15 mouse cellular contexts compared by ENCODE assay signal in genomic region chr3:54657888-54658626, GRCm38 (mm10). TPM values are rescaled to one million over a fixed set of nuclear protein-coding genes. Genes with fewer than 3 reads are reported as not detected.
DNase-seq lines count a peak whose midpoint lies in the region; ATAC-seq and TF ChIP-seq lines count a peak whose summit lies in the region.
"Had no signal": no experiment of that assay in that cellular context is flagged by ENCODE, and none has a peak within 500 bp of the region (broad histone marks: within the 10 kb centered on the region; RNA-seq: fewer than 3 reads in every experiment).

No protein-coding gene starts in this region.

- TF ChIP-seq POLR2A in limb, embryonic 14.5 days (IDR thresholded peaks at IDR 0.05; ENCODE audit: borderline replicate concordance, extremely low read depth, insufficient read depth, insufficient read length) = no peak

- 81% methylated on average over 6 of the region's 6 CpGs for WGBS in forebrain, embryonic 14.5 days
- 70% methylated on average over 6 of the region's 6 CpGs for WGBS in forebrain, embryonic 15.5 days
- WGBS in kidney, embryonic 15.5 days = 75% methylated on average over 6 of the region's 6 CpGs
- WGBS in embryonic facial prominence, embryonic 13.5 days = 52% methylated on average over 6 of the region's 6 CpGs
- WGBS in limb, embryonic 14.5 days = 47% methylated on average over 6 of the region's 6 CpGs
- 72% methylated on average over 6 of the region's 6 CpGs for WGBS in neural tube, embryonic 15.5 days

- peak; percentile 29 for DNase-seq in forebrain, embryonic 14.5 days (ENCODE audit: low spot score)
- DNase-seq in kidney, postnatal 10 days = peak; percentile 53
- DNase-seq in limb, embryonic 14.5 days (ENCODE audit: low spot score) = peak; percentile 96
- no peak for DNase-seq in embryo, embryonic 10 days (ENCODE audit: low spot score)
- DNase-seq: adrenal gland, postnatal 25 days; kidney, postnatal 36 days had no signal

- H3K36me3 ChIP-seq in forebrain, embryonic 14.5 days (ENCODE audit: control insufficient read depth, insufficient read depth, low read length) = no peaks in the 10 kb centered on the region
- H3K36me3 ChIP-seq in forebrain, embryonic 15.5 days = no peaks in the 10 kb centered on the region
- H3K36me3 ChIP-seq in kidney, embryonic 15.5 days = no peaks in the 10 kb centered on the region
- no peaks in the 10 kb centered on the region for H3K36me3 ChIP-seq in embryonic facial prominence, embryonic 13.5 days
- H3K36me3 ChIP-seq in limb, embryonic 14.5 days (ENCODE audit: control insufficient read depth, insufficient read depth, low read length) = no peaks in the 10 kb centered on the region
- no peaks in the 10 kb centered on the region for H3K36me3 ChIP-seq in neural tube, embryonic 15.5 days
- H3K36me3 ChIP-seq: hindbrain, embryonic 12.5 days; midbrain, embryonic 10.5 days had no signal

- H3K9me3 ChIP-seq in forebrain, embryonic 14.5 days (replicated peaks; ENCODE audit: control insufficient read depth, low read length) = no peaks in the 10 kb centered on the region
- no peaks in the 10 kb centered on the region for H3K9me3 ChIP-seq in forebrain, embryonic 15.5 days
- no peaks in the 10 kb centered on the region for H3K9me3 ChIP-seq in kidney, embryonic 15.5 days (replicated peaks)
- 0 out of 2 replicates have a peak, but pooled peaks cover 3% of the 10 kb centered on the region for H3K9me3 ChIP-seq in embryonic facial prominence, embryonic 13.5 days
- peaks cover 5% of the 10 kb centered on the region; the same call in 1 of the 2 replicates for H3K9me3 ChIP-seq in limb, embryonic 14.5 days (ENCODE audit: control insufficient read depth, low read length)
- H3K9me3 ChIP-seq in neural tube, embryonic 15.5 days (replicated peaks) = no peaks in the 10 kb centered on the region
- H3K9me3 ChIP-seq: midbrain, embryonic 10.5 days had no signal

- H3K27me3 ChIP-seq in forebrain, embryonic 14.5 days (replicated peaks; ENCODE audit: control insufficient read depth, insufficient read depth, low read length) = no peaks in the 10 kb centered on the region
- H3K27me3 ChIP-seq in forebrain, embryonic 15.5 days = no peaks in the 10 kb centered on the region
- H3K27me3 ChIP-seq in kidney, embryonic 15.5 days = no peaks in the 10 kb centered on the region
- H3K27me3 ChIP-seq in embryonic facial prominence, embryonic 13.5 days = no peaks in the 10 kb centered on the region
- no peaks in the 10 kb centered on the region for H3K27me3 ChIP-seq in limb, embryonic 14.5 days (ENCODE audit: control insufficient read depth, insufficient read depth, low read length)
- no peaks in the 10 kb centered on the region for H3K27me3 ChIP-seq in neural tube, embryonic 15.5 days (replicated peaks)
- H3K27me3 ChIP-seq: hindbrain, embryonic 12.5 days had no signal

- H3K4me3 ChIP-seq in forebrain, embryonic 14.5 days (ENCODE audit: low read depth, low read length) = no peak overlapping the region
- H3K4me3 ChIP-seq in forebrain, embryonic 15.5 days = no peak overlapping the region
- H3K4me3 ChIP-seq in kidney, embryonic 15.5 days (replicated peaks) = no peak overlapping the region
- no peak overlapping the region for H3K4me3 ChIP-seq in embryonic facial prominence, embryonic 13.5 days
- H3K4me3 ChIP-seq in limb, embryonic 14.5 days (replicated peaks; ENCODE audit: low read length) = no peak overlapping the region
- H3K4me3 ChIP-seq in neural tube, embryonic 15.5 days (replicated peaks) = no peak overlapping the region
- H3K4me3 ChIP-seq: hindbrain, embryonic 12.5 days; midbrain, embryonic 10.5 days had no signal

- ATAC-seq in forebrain, embryonic 14.5 days = no peak
- ATAC-seq in forebrain, embryonic 15.5 days (replicated peaks) = no peak
- no peak for ATAC-seq in kidney, embryonic 15.5 days (replicated peaks; ENCODE audit: low FRiP score)
- 0 out of 2 replicates have a peak, but pooled peaks have one; percentile 15 for ATAC-seq in embryonic facial prominence, embryonic 13.5 days (ENCODE audit: insufficient number of reproducible peaks, insufficient read depth, low FRiP score, low TSS enrichment, low read depth)
- ATAC-seq in limb, embryonic 14.5 days (ENCODE audit: low FRiP score, low read depth) = peak; percentile 77
- ATAC-seq in neural tube, embryonic 15.5 days (ENCODE audit: low FRiP score) = no peak

- H3K4me1 ChIP-seq in forebrain, embryonic 14.5 days (ENCODE audit: control insufficient read depth, insufficient read depth, low read length) = no peaks in the 10 kb centered on the region
- no peaks in the 10 kb centered on the region for H3K4me1 ChIP-seq in forebrain, embryonic 15.5 days
- no peaks in the 10 kb centered on the region for H3K4me1 ChIP-seq in kidney, embryonic 15.5 days
- peaks cover 10% of the 10 kb centered on the region for H3K4me1 ChIP-seq in embryonic facial prominence, embryonic 13.5 days
- H3K4me1 ChIP-seq in limb, embryonic 14.5 days (ENCODE audit: control insufficient read depth, insufficient read depth, low read length) = peaks cover 6% of the 10 kb centered on the region; the same call in 1 of the 2 replicates
- H3K4me1 ChIP-seq in neural tube, embryonic 15.5 days = no peaks in the 10 kb centered on the region
- H3K4me1 ChIP-seq: hindbrain, embryonic 12.5 days; midbrain, embryonic 10.5 days had no signal

- H3K4me2 ChIP-seq in forebrain, embryonic 14.5 days (ENCODE audit: low read length) = no peak overlapping the region
- no peak overlapping the region for H3K4me2 ChIP-seq in forebrain, embryonic 15.5 days (replicated peaks)
- no peak overlapping the region for H3K4me2 ChIP-seq in kidney, embryonic 15.5 days
- H3K4me2 ChIP-seq in embryonic facial prominence, embryonic 13.5 days = no peak overlapping the region
- H3K4me2 ChIP-seq in limb, embryonic 14.5 days (replicated peaks; ENCODE audit: low read depth, low read length, severe bottlenecking) = no peak overlapping the region
- H3K4me2 ChIP-seq in neural tube, embryonic 15.5 days = no peak overlapping the region
- H3K4me2 ChIP-seq: hindbrain, embryonic 12.5 days had no signal

- no peak overlapping the region for H3K27ac ChIP-seq in forebrain, embryonic 14.5 days (ENCODE audit: low read depth, low read length)
- no peak overlapping the region for H3K27ac ChIP-seq in forebrain, embryonic 15.5 days (replicated peaks)
- H3K27ac ChIP-seq in kidney, embryonic 15.5 days = no peak overlapping the region
- H3K27ac ChIP-seq in embryonic facial prominence, embryonic 13.5 days = peak overlapping the region; percentile 39; the same call in 1 of the 2 replicates
- H3K27ac ChIP-seq in limb, embryonic 14.5 days (replicated peaks; ENCODE audit: low read depth, low read length) = peak overlapping the region; percentile 41; the same call in 1 of the 2 replicates
- no peak overlapping the region for H3K27ac ChIP-seq in neural tube, embryonic 15.5 days (replicated peaks)
- H3K27ac ChIP-seq: hindbrain, embryonic 12.5 days; midbrain, embryonic 10.5 days; stomach, postnatal 0 days had no signal

- no peak overlapping the region for H3K9ac ChIP-seq in forebrain, embryonic 14.5 days (ENCODE audit: low read length)
- H3K9ac ChIP-seq in forebrain, embryonic 15.5 days (replicated peaks) = no peak overlapping the region
- no peak overlapping the region for H3K9ac ChIP-seq in kidney, embryonic 15.5 days
- H3K9ac ChIP-seq in embryonic facial prominence, embryonic 13.5 days = no peak overlapping the region
- no peak overlapping the region for H3K9ac ChIP-seq in limb, embryonic 14.5 days (ENCODE audit: low read depth, low read length, severe bottlenecking)
- H3K9ac ChIP-seq in neural tube, embryonic 15.5 days (replicated peaks) = no peak overlapping the region
- H3K9ac ChIP-seq: hindbrain, embryonic 12.5 days had no signal

RNA-seq across cellular contexts. Expression of gene Supt20, which starts 34.5 kb away (rescaled TPM):
- 74.2 and 87.7 TPM in 2 replicates for polyA plus RNA-seq in forebrain, embryonic 14.5 days (2014; fragmentation: Nextera tagmentation; extraction: Ambion mirVana)
- 102 and 105 TPM in 2 replicates for polyA plus RNA-seq in forebrain, embryonic 15.5 days (2015; fragmentation: Nextera tagmentation; extraction: Ambion mirVana)
- 109 and 115 TPM in 2 replicates for polyA plus RNA-seq in kidney, embryonic 15.5 days (2015; fragmentation: Nextera tagmentation; extraction: Ambion mirVana)
- polyA plus RNA-seq in embryonic facial prominence, embryonic 13.5 days (2015; fragmentation: Nextera tagmentation; extraction: Ambion mirVana) = 125 and 128 TPM in 2 replicates
- polyA plus RNA-seq in limb, embryonic 14.5 days (2012; rRNA removed) = 146 and 155 TPM in 2 replicates
- 110 and 116 TPM in 2 replicates for polyA plus RNA-seq in limb, embryonic 14.5 days (2014; fragmentation: Nextera tagmentation; extraction: Ambion mirVana)
- 80.7 and 81.4 TPM in 2 replicates for polyA plus RNA-seq in neural tube, embryonic 15.5 days (2015; fragmentation: Nextera tagmentation; extraction: Ambion mirVana)

RNA-seq across cellular contexts. Expression of gene Gm21958, which starts 56.1 kb away (rescaled TPM):
- 1.1 TPM in 1 of 2 replicates, not detected in the other for polyA plus RNA-seq in forebrain, embryonic 14.5 days (2014; fragmentation: Nextera tagmentation; extraction: Ambion mirVana)
- polyA plus RNA-seq in forebrain, embryonic 15.5 days (2015; fragmentation: Nextera tagmentation; extraction: Ambion mirVana) = 0.51 and 0.56 TPM in 2 replicates
- polyA plus RNA-seq in kidney, embryonic 15.5 days (2015; fragmentation: Nextera tagmentation; extraction: Ambion mirVana) = 1.5 TPM in 1 of 2 replicates, not detected in the other
- polyA plus RNA-seq in embryonic facial prominence, embryonic 13.5 days (2015; fragmentation: Nextera tagmentation; extraction: Ambion mirVana) = 0.88 TPM in 1 of 2 replicates, not detected in the other
- not detected in 2 replicates for polyA plus RNA-seq in limb, embryonic 14.5 days (2012; rRNA removed)
- 1.9 TPM in 1 of 2 replicates, not detected in the other for polyA plus RNA-seq in limb, embryonic 14.5 days (2014; fragmentation: Nextera tagmentation; extraction: Ambion mirVana)
- polyA plus RNA-seq in neural tube, embryonic 15.5 days (2015; fragmentation: Nextera tagmentation; extraction: Ambion mirVana) = 0.40 and 0.42 TPM in 2 replicates
- polyA plus RNA-seq: liver, adult 2 months; small intestine, adult 2 months; stomach, postnatal 0 days had no signal

Comparison
In these comparisons a context has a peak if more than half of its experiments do, and no peak if none do; other contexts are left out.
1. ATAC-seq: peak in embryonic facial prominence, embryonic 13.5 days (single experiment) and limb, embryonic 14.5 days (single experiment); none in forebrain, embryonic 14.5 days (single experiment), forebrain, embryonic 15.5 days (single experiment), kidney, embryonic 15.5 days (single experiment) and neural tube, embryonic 15.5 days (single experiment).
2. H3K27ac ChIP-seq: peak in embryonic facial prominence, embryonic 13.5 days (single experiment) and limb, embryonic 14.5 days (single experiment); none in forebrain, embryonic 14.5 days (single experiment), forebrain, embryonic 15.5 days (single experiment), kidney, embryonic 15.5 days (single experiment) and neural tube, embryonic 15.5 days (single experiment).